Mouse (Mus musculus) midbrain, embryonic 12.5 days (tissue): ENCODE data around the gene Mff. TPM values are rescaled to one million over a fixed set of nuclear protein-coding genes. Genes with fewer than 3 reads are reported as not detected.
A peak's percentile ranks its signal among the peaks of the same experiment; 100 is the strongest.

Experiments used
- ATAC-seq: fragments of 200-750 bp; cut with Nextera tagmentation; 2 replicates; pipeline ENCODE4 v1.8.0; 2017; ENCODE audit warnings: low read depth, moderate TSS enrichment, moderate library complexity; ENCODE audit not compliant: low FRiP score
- H3K27ac ChIP-seq: fragments of 300-500 bp; sonication (generic); replicated peaks from 2 replicates; pipeline ENCODE4 v1.5.1; 2016; ENCODE audit warnings: mild to moderate bottlenecking
- H3K27me3 ChIP-seq: fragments of 300-500 bp; sonication (generic); 2 replicates; pipeline ENCODE4 v1.6.1; 2016; ENCODE audit warnings: mild to moderate bottlenecking
- H3K36me3 ChIP-seq: fragments of 300-500 bp; sonication (generic); 2 replicates; pipeline ENCODE4 v1.6.1; 2016
- H3K4me1 ChIP-seq: fragments of 300-500 bp; sonication (generic); 2 replicates; pipeline ENCODE4 v1.6.1; 2016
- H3K4me2 ChIP-seq: fragments of 300-500 bp; sonication (generic); replicated peaks from 2 replicates; pipeline ENCODE4 v1.6.1; 2016; ENCODE audit warnings: mild to moderate bottlenecking, moderate library complexity
- H3K4me3 ChIP-seq: fragments of 300-500 bp; sonication (generic); 2 replicates; pipeline ENCODE4 v1.5.1; 2016; ENCODE audit warnings: mild to moderate bottlenecking
- H3K9ac ChIP-seq: fragments of 300-500 bp; sonication (generic); replicated peaks from 2 replicates; pipeline ENCODE4 v1.6.1; 2016; ENCODE audit warnings: mild to moderate bottlenecking, moderate library complexity
- H3K9me3 ChIP-seq: fragments of 300-500 bp; sonication (generic); 2 replicates; pipeline ENCODE4 v1.6.1; 2016; ENCODE audit warnings: mild to moderate bottlenecking
- WGBS: fragments of 180-500 bp; shearing (Covaris S2); methylation state at CpG from one replicate; pipeline ENCODE4 v1.1.7; 2016; 5-methylcytosine and 5-hydroxymethylcytosine counted together
- polyA plus RNA-seq: library from polyadenylated mRNA; unstranded; fragments of >200 nt; fragmentation: Nextera tagmentation; extraction: Ambion mirVana; gene quantifications from 2 replicates; pipeline ENCODE4 v1.2.1, GENCODE M21; 2016

Gene Mff
- polyA plus RNA-seq, 1 experiment from 2014 or later, result 276 TPM

DNA sequence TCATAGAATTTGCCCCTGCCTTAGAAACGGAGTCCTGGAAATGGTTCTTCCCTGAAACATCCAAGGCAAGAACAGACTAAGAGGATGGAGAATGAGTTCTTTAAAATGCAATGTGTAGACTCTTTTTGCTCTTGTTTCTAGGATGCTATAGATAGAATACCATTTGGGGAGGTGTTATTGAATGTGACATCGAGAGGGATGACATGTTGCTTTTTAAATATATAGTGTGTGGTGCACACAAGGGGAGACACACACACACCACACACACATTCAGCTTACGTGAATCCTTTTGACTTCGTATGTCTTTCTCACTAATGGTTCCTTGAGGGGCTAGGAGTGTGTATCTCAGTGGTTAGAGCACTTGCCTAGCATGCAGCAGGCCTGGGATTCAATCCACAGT, 50.6 kb downstream of the Mff start:
- H3K4me2 ChIP-seq, result no peak overlapping the region
- WGBS, result 95% methylated on average over 4 of the region's 4 CpGs
- ATAC-seq, result no peak
- H3K4me1 ChIP-seq, result no peaks in the 10 kb centered on the region
- no peaks in the 10 kb centered on the region for H3K36me3 ChIP-seq
- no peaks in the 10 kb centered on the region for H3K9me3 ChIP-seq
- no peak overlapping the region for H3K4me3 ChIP-seq
- no peak overlapping the region for H3K9ac ChIP-seq
- no peaks in the 10 kb centered on the region for H3K27me3 ChIP-seq
- no peak overlapping the region for H3K27ac ChIP-seq

DNA sequence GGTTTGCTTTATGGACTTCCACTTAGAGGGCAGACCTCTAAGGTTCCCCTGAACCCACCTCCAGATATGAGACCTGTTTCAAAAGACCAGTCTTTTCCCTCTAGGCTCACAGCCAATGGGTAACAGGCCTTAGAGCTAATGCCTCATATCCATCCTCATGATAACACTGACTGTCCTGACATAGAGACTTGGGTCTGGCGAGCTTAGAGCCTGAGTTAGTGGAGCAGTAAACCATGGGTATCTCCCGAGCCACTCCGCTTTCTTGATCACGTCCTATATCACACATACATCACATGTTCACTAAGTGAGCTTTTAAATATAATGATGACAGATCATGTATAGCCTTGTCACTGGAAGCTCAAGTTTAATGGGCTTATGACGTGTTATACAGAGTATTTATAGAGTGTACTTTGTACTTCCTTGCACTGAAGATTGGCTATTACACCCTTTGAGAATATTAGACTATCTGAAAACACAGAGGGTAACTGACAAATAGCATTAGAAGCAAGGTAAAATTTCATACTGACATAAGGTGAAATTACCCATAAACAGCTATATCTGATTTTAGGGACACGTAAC, 54.8 kb downstream of the Mff start:
- Histone ChIP-seq H3K4me3 (no peak overlapping the region), H3K4me1 (no peaks in the 10 kb centered on the region), H3K9me3 (no peaks in the 10 kb centered on the region), H3K27ac (no peak overlapping the region), H3K9ac (no peak overlapping the region), H3K4me2 (no peak overlapping the region), H3K27me3 (no peaks in the 10 kb centered on the region), H3K36me3 (no peaks in the 10 kb centered on the region)
- 85% methylated on average over 6 of the region's 6 CpGs for WGBS
- no peak for ATAC-seq

DNA sequence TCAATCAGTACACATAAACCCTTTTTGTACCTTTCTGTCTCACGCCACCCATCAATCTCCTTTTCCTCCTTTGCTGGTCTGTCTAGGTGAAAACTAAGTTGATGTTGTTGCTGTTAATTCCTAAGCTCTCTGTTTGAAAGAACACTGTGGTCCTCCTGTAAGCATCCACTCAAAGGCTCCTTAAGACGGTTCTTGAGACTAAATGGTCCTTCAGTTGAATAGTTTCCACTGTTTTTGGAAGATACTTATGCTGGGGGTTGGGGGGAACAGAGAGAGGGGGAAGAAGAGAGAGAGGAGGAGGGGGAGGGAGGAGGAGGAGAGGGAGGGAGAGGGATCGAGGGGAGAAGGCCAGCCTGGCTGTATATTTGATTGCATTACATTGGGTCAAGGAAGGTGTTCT, 58.9 kb downstream of the Mff start:
- no peaks in the 10 kb centered on the region for H3K9me3 ChIP-seq
- no peak overlapping the region for H3K27ac ChIP-seq
- H3K4me1 ChIP-seq, result no peaks in the 10 kb centered on the region
- no peaks in the 10 kb centered on the region for H3K36me3 ChIP-seq
- no peak overlapping the region for H3K4me3 ChIP-seq
- no peaks in the 10 kb centered on the region for H3K27me3 ChIP-seq
- no peak overlapping the region for H3K9ac ChIP-seq
- H3K4me2 ChIP-seq, result no peak overlapping the region
- ATAC-seq, result no peak
- 74% methylated on average over 3 of the region's 3 CpGs for WGBS

DNA sequence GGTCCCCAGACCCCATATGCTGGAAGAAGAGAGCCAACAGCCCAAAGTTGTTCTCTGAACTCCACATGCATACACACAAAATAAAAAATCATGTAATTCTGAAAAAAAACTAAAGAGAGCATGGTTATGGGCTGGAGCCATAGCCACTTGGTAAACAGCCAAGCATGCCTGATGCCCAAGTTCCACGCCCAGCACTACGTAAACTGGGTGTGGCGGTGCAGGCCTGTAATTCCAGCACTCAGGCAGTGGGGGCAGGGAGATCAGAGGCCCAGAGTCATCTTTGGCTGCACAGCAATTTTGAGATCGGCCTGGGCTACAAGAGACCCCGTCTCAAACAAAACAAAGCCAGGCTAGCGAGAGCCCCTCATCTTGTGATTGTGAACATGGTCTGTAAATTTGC, 60.9 kb downstream of the Mff start:
- Histone ChIP-seq H3K27ac (no peak overlapping the region), H3K4me3 (no peak overlapping the region), H3K27me3 (0 out of 2 replicates have a peak, but pooled peaks cover 5% of the 10 kb centered on the region), H3K9me3 (no peaks in the 10 kb centered on the region), H3K9ac (no peak overlapping the region), H3K36me3 (no peaks in the 10 kb centered on the region), H3K4me2 (no peak overlapping the region), H3K4me1 (no peaks in the 10 kb centered on the region)
- WGBS, result 78% methylated on average over 6 of the region's 6 CpGs
- no peak for ATAC-seq

DNA sequence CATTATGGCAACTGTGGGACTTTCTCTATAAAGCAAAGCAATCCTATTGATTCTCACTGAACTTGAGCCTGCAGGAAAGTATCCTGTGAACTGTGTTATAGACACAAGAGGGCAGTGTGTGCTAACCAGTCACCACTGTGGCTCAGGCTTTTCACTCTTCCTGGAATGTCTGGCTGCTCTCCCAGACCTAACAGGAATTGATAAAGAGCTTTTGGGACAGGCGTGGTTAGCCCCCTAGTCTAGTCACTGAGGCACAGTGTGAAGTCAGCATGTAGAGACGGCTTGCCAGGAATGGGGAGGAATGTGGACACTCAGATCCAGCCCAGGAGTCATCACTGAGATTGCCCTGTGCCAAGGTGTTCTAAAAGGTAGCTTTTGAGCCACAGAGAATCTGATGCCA, 62.7 kb downstream of the Mff start:
- 0 out of 2 replicates have a peak, but pooled peaks cover 5% of the 10 kb centered on the region for H3K27me3 ChIP-seq
- no peaks in the 10 kb centered on the region for H3K9me3 ChIP-seq
- no peaks in the 10 kb centered on the region for H3K36me3 ChIP-seq
- no peak overlapping the region for H3K4me3 ChIP-seq
- H3K4me1 ChIP-seq, result no peaks in the 10 kb centered on the region
- WGBS, result 16% methylated on average over 2 of the region's 2 CpGs
- H3K9ac ChIP-seq, result no peak overlapping the region
- peak; percentile 75 for ATAC-seq
- H3K27ac ChIP-seq, result no peak overlapping the region
- H3K4me2 ChIP-seq, result no peak overlapping the region

DNA sequence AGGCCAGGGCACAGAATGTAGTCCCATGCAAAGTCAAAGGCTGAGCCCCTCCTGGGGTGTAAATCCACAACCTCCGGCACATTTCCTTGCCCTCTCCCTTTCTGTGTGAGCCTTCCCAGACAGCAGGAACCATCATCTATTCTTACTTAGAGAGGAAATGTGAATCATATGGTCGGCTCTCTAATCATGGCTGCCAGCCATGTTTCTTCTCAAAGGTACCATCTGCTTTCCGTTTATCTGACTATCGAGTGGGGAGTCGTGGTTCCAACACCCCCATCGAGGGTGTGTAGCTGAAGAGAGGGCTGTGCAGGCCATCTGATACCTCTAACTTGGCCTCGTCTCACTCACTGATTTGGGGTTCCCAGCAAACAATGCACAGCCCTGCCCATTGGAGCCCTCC, 63.4 kb downstream of the Mff start:
- Histone ChIP-seq H3K27ac (no peak overlapping the region), H3K4me1 (no peaks in the 10 kb centered on the region), H3K9ac (no peak overlapping the region), H3K27me3 (0 out of 2 replicates have a peak, but pooled peaks cover 5% of the 10 kb centered on the region), H3K4me2 (no peak overlapping the region), H3K9me3 (no peaks in the 10 kb centered on the region), H3K36me3 (no peaks in the 10 kb centered on the region), H3K4me3 (no peak overlapping the region)
- no peak for ATAC-seq
- WGBS, result 74% methylated on average over 7 of the region's 7 CpGs

DNA sequence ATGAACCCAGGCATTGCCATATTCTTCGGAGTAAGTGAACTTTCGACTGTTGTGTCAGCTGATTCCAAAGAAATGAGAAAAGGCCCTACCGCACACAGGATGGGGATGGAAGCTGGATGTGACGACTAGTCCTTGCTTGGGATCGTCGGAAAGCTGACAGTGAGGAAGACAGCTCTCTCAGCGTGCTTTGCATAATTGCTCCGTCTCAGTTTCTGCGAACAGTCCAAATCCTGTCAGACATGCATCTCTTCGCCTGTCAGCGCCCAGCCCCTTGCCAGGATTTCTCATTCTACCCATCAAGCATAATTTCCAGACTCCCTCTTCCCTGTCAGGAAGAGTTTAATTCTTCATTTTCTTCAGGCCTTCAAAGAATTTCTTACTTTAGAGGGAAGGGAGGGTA, 66.4 kb downstream of the Mff start:
- H3K36me3 ChIP-seq, result no peaks in the 10 kb centered on the region
- no peak overlapping the region for H3K9ac ChIP-seq
- H3K9me3 ChIP-seq, result no peaks in the 10 kb centered on the region
- ATAC-seq, result peak; percentile 75
- H3K27ac ChIP-seq, result no peak overlapping the region
- no peak overlapping the region; the same call in 1 of the 2 replicates for H3K4me2 ChIP-seq
- H3K4me1 ChIP-seq, result no peaks in the 10 kb centered on the region
- H3K4me3 ChIP-seq, result no peak overlapping the region
- H3K27me3 ChIP-seq, result 0 out of 2 replicates have a peak, but pooled peaks cover 5% of the 10 kb centered on the region
- 64% methylated on average over 11 of the region's 11 CpGs for WGBS

DNA sequence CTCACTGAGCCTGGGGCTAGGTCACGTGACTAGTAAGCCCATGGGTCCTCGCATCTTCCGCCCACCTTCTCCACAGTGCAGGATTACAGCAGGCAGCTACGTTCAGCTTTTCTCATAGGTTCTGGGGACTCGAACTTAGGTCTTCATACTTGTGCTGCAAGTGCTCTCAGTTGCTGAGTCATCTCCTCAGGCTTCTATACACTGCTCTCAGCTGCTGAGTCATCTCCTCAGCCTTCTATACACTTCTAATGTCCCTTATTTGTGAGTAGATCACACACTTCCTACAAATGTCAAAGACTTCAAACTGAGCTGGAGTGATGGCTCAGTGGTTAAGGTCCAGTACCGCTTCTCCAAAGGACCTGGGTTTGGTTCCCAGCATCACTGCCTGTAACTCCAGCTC, 67.5 kb downstream of the Mff start:
- Histone ChIP-seq H3K27ac (no peak overlapping the region), H3K9me3 (no peaks in the 10 kb centered on the region), H3K4me3 (no peak overlapping the region), H3K9ac (no peak overlapping the region), H3K4me1 (no peaks in the 10 kb centered on the region), H3K36me3 (no peaks in the 10 kb centered on the region), H3K27me3 (0 out of 2 replicates have a peak, but pooled peaks cover 5% of the 10 kb centered on the region), H3K4me2 (no peak overlapping the region)
- 93% methylated on average over 6 of the region's 6 CpGs for WGBS
- no peak for ATAC-seq

DNA sequence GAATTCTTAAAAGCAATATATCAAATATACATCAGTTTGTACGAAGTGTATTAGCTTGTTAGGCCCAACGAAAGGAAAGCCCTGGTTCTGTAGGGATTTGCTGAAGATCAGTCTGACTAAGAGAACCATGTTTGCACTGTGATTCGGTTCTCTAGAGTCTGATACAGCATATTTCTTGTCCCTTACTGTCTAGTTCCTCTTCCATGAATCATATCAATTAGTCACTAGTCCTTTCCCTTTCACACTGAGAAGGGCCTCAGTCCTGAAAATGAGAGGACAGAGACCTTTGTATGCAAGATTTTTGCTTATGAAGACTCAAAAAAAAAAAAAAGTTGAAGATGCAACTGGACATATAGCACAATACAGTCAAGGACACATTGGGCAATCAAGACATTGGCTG, 68.4 kb downstream of the Mff start:
- 94% methylated on average over 3 of the region's 3 CpGs for whole genome bisulfite sequencing
- Histone ChIP-seq H3K36me3 (no peaks in the 10 kb centered on the region), H3K9me3 (no peaks in the 10 kb centered on the region), H3K4me2 (no peak overlapping the region), H3K4me1 (no peaks in the 10 kb centered on the region), H3K9ac (no peak overlapping the region), H3K27ac (no peak overlapping the region), H3K27me3 (0 out of 2 replicates have a peak, but pooled peaks cover 5% of the 10 kb centered on the region), H3K4me3 (no peak overlapping the region)
- no peak for ATAC-seq

DNA sequence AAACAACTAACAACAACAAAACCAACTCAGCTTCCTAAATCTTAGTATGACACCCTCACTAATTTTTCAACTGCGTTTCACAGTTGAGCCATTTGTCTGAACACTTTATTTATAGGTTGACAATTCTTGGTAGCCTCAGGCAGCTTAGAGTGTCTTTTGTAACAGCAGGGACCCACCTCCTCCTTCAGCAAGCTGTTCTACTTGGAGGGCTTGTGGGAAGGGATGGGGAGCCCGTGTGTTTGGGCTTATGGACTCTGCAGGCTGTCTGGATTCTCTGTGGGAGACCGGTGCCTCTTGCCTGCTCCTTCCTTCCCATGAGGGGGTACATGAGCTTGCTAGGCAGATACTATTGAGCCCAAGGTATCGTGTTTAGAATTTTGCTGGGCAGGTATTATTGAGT, 69.3 kb downstream of the Mff start:
- ATAC-seq, result no peak
- H3K9me3 ChIP-seq, result no peaks in the 10 kb centered on the region
- no peak overlapping the region for H3K9ac ChIP-seq
- H3K4me3 ChIP-seq, result no peak overlapping the region
- H3K27ac ChIP-seq, result no peak overlapping the region
- 57% methylated on average over 4 of the region's 4 CpGs for WGBS
- H3K4me2 ChIP-seq, result no peak overlapping the region
- H3K27me3 ChIP-seq, result 0 out of 2 replicates have a peak, but pooled peaks cover 5% of the 10 kb centered on the region
- no peaks in the 10 kb centered on the region for H3K4me1 ChIP-seq
- H3K36me3 ChIP-seq, result no peaks in the 10 kb centered on the region

DNA sequence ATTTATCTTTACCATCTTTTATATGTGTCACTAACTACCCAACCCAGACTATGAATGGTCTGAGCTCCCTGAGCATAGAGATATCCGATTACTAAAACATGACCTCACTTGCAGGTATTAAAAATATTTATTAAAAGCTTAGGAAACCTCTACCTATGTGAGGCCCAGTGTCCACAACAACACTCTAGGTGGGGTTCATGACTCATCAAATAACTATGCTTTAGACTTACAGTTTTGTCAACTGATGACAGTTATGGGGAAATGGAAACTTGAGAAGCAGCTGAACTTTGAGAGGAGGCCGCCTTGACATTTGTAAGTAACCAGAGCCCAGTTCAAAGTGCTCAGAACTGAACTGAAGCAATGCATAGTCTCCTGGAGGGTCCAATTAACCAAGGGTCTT, 70.5 kb downstream of the Mff start:
- no peak overlapping the region for H3K27ac ChIP-seq
- no peaks in the 10 kb centered on the region for H3K4me1 ChIP-seq
- ATAC-seq, result no peak
- no peak overlapping the region for H3K4me2 ChIP-seq
- H3K4me3 ChIP-seq, result no peak overlapping the region
- H3K27me3 ChIP-seq, result no peaks in the 10 kb centered on the region
- WGBS, result 88% methylated on average over 2 of the region's 2 CpGs
- H3K9ac ChIP-seq, result no peak overlapping the region
- no peaks in the 10 kb centered on the region for H3K9me3 ChIP-seq
- H3K36me3 ChIP-seq, result no peaks in the 10 kb centered on the region

DNA sequence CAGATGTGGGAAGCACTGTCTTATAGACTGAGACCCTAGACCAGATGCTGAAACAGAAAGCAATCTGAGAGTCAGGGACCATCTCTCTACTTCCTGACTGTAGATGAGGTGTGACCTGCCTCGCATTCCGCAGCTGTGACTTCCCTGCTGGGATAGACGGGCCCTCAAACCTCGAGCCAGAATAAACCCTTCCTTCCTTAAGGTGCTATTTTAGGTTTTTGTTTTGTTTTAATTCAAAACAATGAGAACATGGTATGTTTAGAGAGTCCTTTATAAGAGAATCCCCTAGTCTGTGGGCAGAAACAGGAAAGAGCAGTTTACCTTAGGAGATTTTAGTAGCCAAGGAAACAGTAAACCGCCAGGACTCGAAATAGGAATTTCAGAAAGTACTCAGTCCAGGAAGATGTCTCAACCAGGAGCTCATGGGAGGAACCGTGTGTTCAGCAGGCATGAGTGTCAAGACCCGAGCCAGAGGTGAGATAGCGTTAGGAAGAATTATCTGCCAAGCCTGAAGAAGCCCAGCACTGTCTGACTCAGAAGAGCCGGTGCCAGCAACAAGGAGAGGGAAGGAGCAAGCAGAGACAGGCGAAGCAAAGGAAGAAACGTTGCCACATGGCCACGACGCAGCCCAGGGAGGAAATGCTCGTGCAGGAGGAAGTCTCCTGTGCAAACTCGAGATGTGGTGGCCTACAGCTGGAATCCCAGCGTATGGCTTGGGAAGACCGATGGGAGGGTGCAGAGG, 71.2 kb downstream of the Mff start:
- Histone ChIP-seq H3K9me3 (no peaks in the 10 kb centered on the region), H3K4me3 (no peak overlapping the region), H3K4me2 (no peak overlapping the region), H3K27ac (no peak overlapping the region), H3K9ac (no peak overlapping the region), H3K36me3 (no peaks in the 10 kb centered on the region), H3K27me3 (no peaks in the 10 kb centered on the region), H3K4me1 (no peaks in the 10 kb centered on the region)
- WGBS, result 80% methylated on average over 18 of the region's 18 CpGs
- ATAC-seq, result no peak
